Comparison of ENCODE assay signal across 23 mouse cellular contexts in the genomic region with DNA sequence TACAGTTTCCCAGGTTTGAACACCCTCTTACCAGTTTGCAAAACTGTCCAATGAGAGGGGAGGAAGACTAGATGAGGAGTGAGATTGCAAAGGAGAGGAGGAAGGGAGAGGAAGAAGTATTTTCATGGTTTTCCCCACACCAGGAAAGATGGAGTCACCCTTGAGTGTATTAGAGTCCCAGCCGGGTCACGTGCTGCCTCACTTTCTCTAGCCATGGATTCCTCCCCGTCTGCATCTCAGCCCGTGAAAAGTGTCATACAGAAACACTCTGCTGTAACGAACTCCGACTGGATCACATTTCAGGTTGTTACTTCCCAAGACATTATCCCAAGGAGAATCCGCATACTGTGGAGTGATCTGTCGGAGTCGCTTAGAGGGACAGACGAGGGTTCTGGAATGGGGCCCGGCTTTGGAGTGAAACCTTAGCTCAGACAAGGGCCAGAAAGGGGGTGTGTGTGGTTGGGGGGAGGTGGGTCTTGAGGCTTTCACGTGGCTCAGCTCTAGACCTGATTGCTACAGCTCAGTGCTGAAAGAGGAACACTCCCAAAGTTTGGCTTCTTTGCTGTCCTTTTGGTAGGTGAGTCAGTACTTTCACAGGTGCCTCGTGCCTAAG.
DNase-seq lines count a peak whose midpoint lies in the region; ATAC-seq and TF ChIP-seq lines count a peak whose summit lies in the region.
"Had no signal": no experiment of that assay in that cellular context is flagged by ENCODE, and none has a peak within 500 bp of the region (broad histone marks: within the 10 kb centered on the region; RNA-seq: fewer than 3 reads in every experiment).

No protein-coding gene starts in this region.

- H3K36me3 ChIP-seq in heart, embryonic 16.5 days (ENCODE audit: control insufficient read depth, insufficient read depth) = no peaks in the 10 kb centered on the region
- H3K36me3 ChIP-seq in C2C12 (ENCODE audit: control insufficient read depth, insufficient read depth) = no peaks in the 10 kb centered on the region
- no peaks in the 10 kb centered on the region for H3K36me3 ChIP-seq in embryonic facial prominence, embryonic 13.5 days
- H3K36me3 ChIP-seq in limb, embryonic 13.5 days = no peaks in the 10 kb centered on the region
- H3K36me3 ChIP-seq in liver, embryonic 12.5 days = no peaks in the 10 kb centered on the region
- H3K36me3 ChIP-seq: hindbrain, embryonic 12.5 days; liver, embryonic 15.5 days had no signal

- no peak for DNase-seq in heart, postnatal 10 days
- DNase-seq: adrenal gland, postnatal 25 days; cerebellum, adult 9-10 months; gastrocnemius, postnatal 10 days; kidney, adult 11 months; layer of hippocampus, adult 9-11 months; left cerebral cortex, postnatal 4 days; thymus, adult 18-20 months; thymus, postnatal 4 days had no signal

- H3K79me3 ChIP-seq in C2C12 (ENCODE audit: low read depth) = no peaks in the 10 kb centered on the region

- peaks cover 2% of the 10 kb centered on the region; the same call in 1 of the 2 replicates for H3K27me3 ChIP-seq in heart, embryonic 16.5 days (ENCODE audit: control insufficient read depth, insufficient read depth, low read length)
- no peaks in the 10 kb centered on the region for H3K27me3 ChIP-seq in C2C12 (ENCODE audit: control insufficient read depth, insufficient read depth, insufficient read length)
- peaks cover 22% of the 10 kb centered on the region; the same call in 1 of the 2 replicates for H3K27me3 ChIP-seq in embryonic facial prominence, embryonic 13.5 days
- 0 out of 2 replicates have a peak, but pooled peaks cover 2% of the 10 kb centered on the region for H3K27me3 ChIP-seq in limb, embryonic 13.5 days
- H3K27me3 ChIP-seq in liver, embryonic 12.5 days (replicated peaks) = no peaks in the 10 kb centered on the region
- H3K27me3 ChIP-seq: hindbrain, embryonic 12.5 days; liver, embryonic 15.5 days had no signal

- no peak overlapping the region for H3K4me2 ChIP-seq in heart, embryonic 16.5 days (ENCODE audit: low read depth, low read length)
- H3K4me2 ChIP-seq in embryonic facial prominence, embryonic 13.5 days = peak overlapping the region; percentile 24
- peak overlapping the region; percentile 25 for H3K4me2 ChIP-seq in limb, embryonic 13.5 days (replicated peaks)
- no peak overlapping the region for H3K4me2 ChIP-seq in liver, embryonic 12.5 days
- H3K4me2 ChIP-seq: heart, embryonic 11.5 days; hindbrain, embryonic 12.5 days; liver, embryonic 15.5 days; midbrain, embryonic 11.5 days had no signal

- H3K4me1 ChIP-seq in heart, embryonic 16.5 days (ENCODE audit: control insufficient read depth, insufficient read depth, low read length) = no peaks in the 10 kb centered on the region
- H3K4me1 ChIP-seq in embryonic facial prominence, embryonic 13.5 days = peaks cover 61% of the 10 kb centered on the region
- peaks cover 58% of the 10 kb centered on the region for H3K4me1 ChIP-seq in limb, embryonic 13.5 days
- H3K4me1 ChIP-seq in liver, embryonic 12.5 days = no peaks in the 10 kb centered on the region
- H3K4me1 ChIP-seq: liver, embryonic 15.5 days had no signal

- H3K27ac ChIP-seq in heart, embryonic 16.5 days (ENCODE audit: low read length) = no peak overlapping the region
- peak overlapping the region; percentile 55 for H3K27ac ChIP-seq in embryonic facial prominence, embryonic 13.5 days
- peak overlapping the region; percentile 67; the same call in 1 of the 2 replicates for H3K27ac ChIP-seq in limb, embryonic 13.5 days
- no peak overlapping the region for H3K27ac ChIP-seq in liver, embryonic 12.5 days
- H3K27ac ChIP-seq: liver, embryonic 15.5 days; macrophage had no signal

- H3K9me3 ChIP-seq in heart, embryonic 16.5 days (replicated peaks; ENCODE audit: control insufficient read depth, low read length) = no peaks in the 10 kb centered on the region
- H3K9me3 ChIP-seq in embryonic facial prominence, embryonic 13.5 days = no peaks in the 10 kb centered on the region
- H3K9me3 ChIP-seq in limb, embryonic 13.5 days = no peaks in the 10 kb centered on the region
- no peaks in the 10 kb centered on the region for H3K9me3 ChIP-seq in liver, embryonic 12.5 days (replicated peaks)
- H3K9me3 ChIP-seq: hindbrain, embryonic 12.5 days; liver, embryonic 15.5 days had no signal

- 0 out of 2 replicates have a peak, but pooled peaks have one; percentile 45 for ATAC-seq in heart, embryonic 16.5 days (replicated peaks; ENCODE audit: extremely low read depth, insufficient read depth, low FRiP score)
- peak; percentile 67; the same call in 1 of the 2 replicates for ATAC-seq in embryonic facial prominence, embryonic 13.5 days (ENCODE audit: insufficient number of reproducible peaks, insufficient read depth, low FRiP score, low TSS enrichment, low read depth)
- peak; percentile 76 for ATAC-seq in limb, embryonic 13.5 days (ENCODE audit: low FRiP score, low read depth)
- no peak for ATAC-seq in liver, embryonic 12.5 days
- ATAC-seq in megakaryocyte-erythroid progenitor cell, adult 5-6 weeks (replicated peaks; ENCODE audit: low FRiP score, low TSS enrichment, poor library complexity, severe bottlenecking) = no peak
- ATAC-seq: CD4-positive, CD25-positive, alpha-beta regulatory T cell, adult 4 months; forebrain, embryonic 14.5 days; lung, postnatal 0 days had no signal

- no peak overlapping the region for H3K4me3 ChIP-seq in heart, embryonic 16.5 days (ENCODE audit: low read length)
- no peak overlapping the region for H3K4me3 ChIP-seq in C2C12 (ENCODE audit: insufficient read depth, poor library complexity, severe bottlenecking)
- H3K4me3 ChIP-seq in embryonic facial prominence, embryonic 13.5 days = no peak overlapping the region
- no peak overlapping the region for H3K4me3 ChIP-seq in limb, embryonic 13.5 days
- H3K4me3 ChIP-seq in liver, embryonic 12.5 days = no peak overlapping the region
- H3K4me3 ChIP-seq: hindbrain, embryonic 12.5 days; liver, embryonic 15.5 days had no signal

- intact Hi-C loops in heart, postnatal 10 days (cut with DNase I) = no loop called here

- WGBS in heart, embryonic 16.5 days = 54% methylated on average over 13 of the region's 13 CpGs
- 21% methylated on average over 13 of the region's 13 CpGs for WGBS in embryonic facial prominence, embryonic 13.5 days
- WGBS in limb, embryonic 13.5 days = 28% methylated on average over 13 of the region's 13 CpGs
- WGBS in liver, embryonic 12.5 days (ENCODE audit: insufficient replicate concordance) = 57% methylated on average over 13 of the region's 13 CpGs

- no peaks in the 10 kb centered on the region for H3K79me2 ChIP-seq in C2C12 (ENCODE audit: control insufficient read depth, insufficient read depth)

- H3ac ChIP-seq in C2C12 (ENCODE audit: control insufficient read depth, insufficient read length, low read depth) = no peak overlapping the region

- TF ChIP-seq CTCF in C2C12 (IDR thresholded peaks at IDR 0.05; ENCODE audit: control insufficient read depth, insufficient read depth, insufficient read length) = no peak

- no peak overlapping the region for H3K9ac ChIP-seq in heart, embryonic 16.5 days (ENCODE audit: low read length)
- no peak overlapping the region for H3K9ac ChIP-seq in embryonic facial prominence, embryonic 13.5 days
- H3K9ac ChIP-seq in limb, embryonic 13.5 days = no peak overlapping the region
- H3K9ac ChIP-seq in liver, embryonic 12.5 days = no peak overlapping the region
- H3K9ac ChIP-seq: hindbrain, embryonic 12.5 days; liver, embryonic 15.5 days had no signal

TF ChIP-seq in C2C12, 6 proteins besides CTCF, POLR2A, EP300 and RAD21:
- TF ChIP-seq MYOD1 (IDR thresholded peaks at IDR 0.05; ENCODE audit: control insufficient read depth, insufficient read length, low read depth) (no peak), CEBPB (IDR thresholded peaks at IDR 0.05; ENCODE audit: low read depth) (no peak), MAX (IDR thresholded peaks at IDR 0.05) (no peak), USF1 (IDR thresholded peaks at IDR 0.05; ENCODE audit: low read depth) (peak; percentile 51), FOSL1 (IDR thresholded peaks at IDR 0.05; ENCODE audit: insufficient read depth, low read length, poor library complexity, severe bottlenecking) (no peak), MYOG (IDR thresholded peaks at IDR 0.05; ENCODE audit: control insufficient read depth, extremely low read depth, insufficient read length) (no peak)

Comparison
In these comparisons a context has a peak if more than half of its experiments do, and no peak if none do; other contexts are left out.
1. ATAC-seq: peak in heart, embryonic 16.5 days (single experiment), embryonic facial prominence, embryonic 13.5 days (single experiment) and limb, embryonic 13.5 days (single experiment); none in liver, embryonic 12.5 days (single experiment) and megakaryocyte-erythroid progenitor cell, adult 5-6 weeks (single experiment).
2. H3K27ac ChIP-seq: peak in embryonic facial prominence, embryonic 13.5 days (single experiment) and limb, embryonic 13.5 days (single experiment); none in heart, embryonic 16.5 days (single experiment) and liver, embryonic 12.5 days (single experiment).
3. H3K4me2 ChIP-seq: peak in embryonic facial prominence, embryonic 13.5 days (single experiment) and limb, embryonic 13.5 days (single experiment); none in heart, embryonic 16.5 days (single experiment) and liver, embryonic 12.5 days (single experiment).